Mouse (Mus musculus) kidney, embryonic 16.5 days (tissue): ENCODE results near the gene Utf1. TPM values are rescaled to one million over a fixed set of nuclear protein-coding genes. Genes with fewer than 3 reads are reported as not detected.
A peak's percentile ranks its signal among the peaks of the same experiment; 100 is the strongest.

ENCODE experiments used
- ATAC-seq: fragments of 200-750 bp; cut with Nextera tagmentation; 2 replicates; pipeline ENCODE4 v1.8.0; 2017; ENCODE audit warnings: moderate TSS enrichment; ENCODE audit not compliant: low FRiP score, low TSS enrichment
- H3K27ac ChIP-seq: fragments of 300-500 bp; sonication (generic); 2 replicates; pipeline ENCODE4 v1.5.1; 2014; ENCODE audit warnings: low read length
- H3K27me3 ChIP-seq: fragments of 300-500 bp; sonication (generic); 2 replicates; pipeline ENCODE4 v1.6.1; 2014; ENCODE audit warnings: low read length, control low read depth, mixed read lengths; ENCODE audit not compliant: insufficient read depth
- H3K36me3 ChIP-seq: fragments of 300-500 bp; sonication (generic); 2 replicates; pipeline ENCODE4 v1.6.1; 2014; ENCODE audit warnings: low read length, control low read depth, mixed read lengths; ENCODE audit not compliant: insufficient read depth
- H3K4me1 ChIP-seq: fragments of 300-500 bp; sonication (generic); 2 replicates; pipeline ENCODE4 v1.6.1; 2014; ENCODE audit warnings: low read length, control low read depth, mixed read lengths; ENCODE audit not compliant: insufficient read depth
- H3K4me2 ChIP-seq: fragments of 300-500 bp; sonication (generic); replicated peaks from 2 replicates; pipeline ENCODE4 v1.6.1; 2014; ENCODE audit warnings: low read depth, low read length
- H3K4me3 ChIP-seq: fragments of 300-500 bp; sonication (generic); 2 replicates; pipeline ENCODE4 v1.5.1; 2014; ENCODE audit warnings: mild to moderate bottlenecking, low read length
- H3K9ac ChIP-seq: fragments of 300-500 bp; sonication (generic); replicated peaks from 2 replicates; pipeline ENCODE4 v1.6.1; 2014; ENCODE audit warnings: low read length
- H3K9me3 ChIP-seq: fragments of 300-500 bp; sonication (generic); 2 replicates; pipeline ENCODE4 v1.6.1; 2016; ENCODE audit warnings: low read length, control low read depth
- WGBS: fragments of 180-500 bp; shearing (Covaris S2); extraction: QIAGEN DNeasy Blood & Tissue Kit; methylation state at CpG from one replicate; pipeline ENCODE4 v1.1.7; 2014; 5-methylcytosine and 5-hydroxymethylcytosine counted together
- polyA plus RNA-seq: library from polyadenylated mRNA; unstranded; fragments of >200 nt; fragmentation: Nextera tagmentation; extraction: Ambion mirVana; gene quantifications from 2 replicates; pipeline ENCODE4 v1.2.1, GENCODE M21; 2015

Utf1 gene
- polyA plus RNA-seq, 1 experiment from 2014 or later = 0.21 TPM

- Histone ChIP-seq H3K4me2 (no peak overlapping the region), H3K4me3 (no peak overlapping the region), H3K27me3 (no peaks in the 10 kb centered on the region), H3K27ac (no peak overlapping the region), H3K4me1 (no peaks in the 10 kb centered on the region), H3K9me3 (no peaks in the 10 kb centered on the region), H3K36me3 (no peaks in the 10 kb centered on the region), H3K9ac (no peak overlapping the region)
- 0 out of 2 replicates have a peak, but pooled peaks have one; percentile 53 for ATAC-seq
- 21% methylated on average over 11 of the region's 11 CpGs for WGBS
These were observed 12.9 kb upstream of the Utf1 start for GRCm38 (mm10) chr7:139930732-139931131.

GRCm38 (mm10) chr7:139936705-139937104 lies 6.9 kb upstream of the Utf1 start:
- no peak overlapping the region for H3K27ac ChIP-seq
- no peak overlapping the region for H3K4me2 ChIP-seq
- no peak overlapping the region for H3K9ac ChIP-seq
- ATAC-seq = no peak
- peaks cover 10% of the 10 kb centered on the region for H3K27me3 ChIP-seq
- no peaks in the 10 kb centered on the region for H3K9me3 ChIP-seq
- H3K4me3 ChIP-seq = no peak overlapping the region
- WGBS = 89% methylated on average over 10 of the region's 10 CpGs
- no peaks in the 10 kb centered on the region for H3K4me1 ChIP-seq
- no peaks in the 10 kb centered on the region for H3K36me3 ChIP-seq

- H3K27ac ChIP-seq = no peak overlapping the region
- no peaks in the 10 kb centered on the region for H3K36me3 ChIP-seq
- 71% methylated on average over 3 of the region's 3 CpGs for WGBS
- peaks cover 14% of the 10 kb centered on the region for H3K27me3 ChIP-seq
- H3K4me3 ChIP-seq = no peak overlapping the region
- H3K4me2 ChIP-seq = no peak overlapping the region
- H3K4me1 ChIP-seq = no peaks in the 10 kb centered on the region
- H3K9ac ChIP-seq = no peak overlapping the region
- H3K9me3 ChIP-seq = no peaks in the 10 kb centered on the region
- no peak for ATAC-seq
These were observed 6.5 kb upstream of the Utf1 start for GRCm38 (mm10) chr7:139937138-139937537.

DNA sequence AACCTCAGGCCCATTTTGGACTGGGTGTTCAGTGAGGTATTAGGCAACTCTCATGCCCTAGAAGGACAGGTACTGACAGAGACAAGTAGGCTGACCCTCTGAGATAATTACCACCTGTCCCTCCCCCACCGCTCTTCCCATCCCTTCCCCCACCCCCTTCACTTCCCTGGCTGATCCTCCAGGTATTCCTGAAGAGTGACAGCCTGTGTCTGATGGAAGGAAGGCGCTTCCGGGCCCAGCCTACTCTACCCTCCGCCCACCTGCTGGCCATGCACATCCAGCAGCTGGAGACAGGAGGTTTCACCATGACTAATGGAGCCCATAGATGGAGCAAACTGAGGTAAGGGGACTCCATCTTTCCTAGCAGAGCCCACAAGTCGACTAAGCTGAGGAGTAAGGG lies 5.8 kb upstream of the Utf1 start:
- H3K9me3 ChIP-seq = no peaks in the 10 kb centered on the region
- 65% methylated on average over 5 of the region's 5 CpGs for WGBS

DNA sequence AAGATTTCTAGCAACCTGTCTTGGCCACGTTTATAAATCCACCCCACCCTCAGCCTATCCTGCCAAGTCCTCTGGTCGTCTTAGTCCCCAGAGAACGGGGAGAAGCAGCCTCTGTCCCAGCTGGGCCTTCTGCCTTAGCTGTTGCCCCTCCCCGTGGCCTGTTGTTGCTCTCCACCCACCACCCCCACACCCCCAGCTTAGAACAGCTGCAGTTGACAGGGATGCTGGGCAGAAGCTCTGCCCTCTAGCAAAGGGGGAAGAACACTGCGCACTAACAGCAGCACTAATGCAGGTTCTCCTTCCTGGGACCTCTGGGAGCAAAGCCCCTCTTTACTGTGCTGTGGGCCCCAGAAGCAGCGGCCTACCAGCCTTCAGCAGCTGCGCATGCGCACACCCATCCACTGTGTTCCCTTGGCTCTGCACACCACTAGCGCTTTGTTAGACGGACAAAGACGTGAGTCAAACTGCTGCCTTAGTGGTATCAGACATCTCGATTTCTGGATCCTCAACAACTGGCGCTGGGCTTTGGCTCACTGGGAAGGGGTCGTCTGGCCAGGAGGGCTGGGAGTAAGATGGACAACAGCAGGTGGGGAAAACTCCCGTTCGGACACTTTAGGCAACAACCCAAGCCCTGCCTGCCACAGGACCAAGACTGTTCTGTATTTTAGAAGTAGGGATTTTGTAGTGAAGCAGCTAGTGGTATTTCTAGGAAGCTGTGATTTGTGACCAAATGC lies 2.9 kb upstream of the Utf1 start:
- Histone ChIP-seq H3K27me3 (peaks cover 49% of the 10 kb centered on the region), H3K36me3 (no peaks in the 10 kb centered on the region), H3K27ac (no peak overlapping the region), H3K9ac (no peak overlapping the region), H3K9me3 (no peaks in the 10 kb centered on the region), H3K4me3 (no peak overlapping the region), H3K4me2 (no peak overlapping the region), H3K4me1 (peaks cover 8% of the 10 kb centered on the region; the same call in 1 of the 2 replicates)
- WGBS = 62% methylated on average over 16 of the region's 16 CpGs
- ATAC-seq = no peak

More for the DNA sequence above, 5.8 kb upstream of the Utf1 start:
- H3K9ac ChIP-seq = no peak overlapping the region
- H3K27me3 ChIP-seq = peaks cover 21% of the 10 kb centered on the region
- no peak overlapping the region for H3K27ac ChIP-seq
- H3K4me3 ChIP-seq = no peak overlapping the region
- ATAC-seq = no peak
- H3K36me3 ChIP-seq = no peaks in the 10 kb centered on the region
- H3K4me1 ChIP-seq = no peaks in the 10 kb centered on the region
- no peak overlapping the region for H3K4me2 ChIP-seq

DNA sequence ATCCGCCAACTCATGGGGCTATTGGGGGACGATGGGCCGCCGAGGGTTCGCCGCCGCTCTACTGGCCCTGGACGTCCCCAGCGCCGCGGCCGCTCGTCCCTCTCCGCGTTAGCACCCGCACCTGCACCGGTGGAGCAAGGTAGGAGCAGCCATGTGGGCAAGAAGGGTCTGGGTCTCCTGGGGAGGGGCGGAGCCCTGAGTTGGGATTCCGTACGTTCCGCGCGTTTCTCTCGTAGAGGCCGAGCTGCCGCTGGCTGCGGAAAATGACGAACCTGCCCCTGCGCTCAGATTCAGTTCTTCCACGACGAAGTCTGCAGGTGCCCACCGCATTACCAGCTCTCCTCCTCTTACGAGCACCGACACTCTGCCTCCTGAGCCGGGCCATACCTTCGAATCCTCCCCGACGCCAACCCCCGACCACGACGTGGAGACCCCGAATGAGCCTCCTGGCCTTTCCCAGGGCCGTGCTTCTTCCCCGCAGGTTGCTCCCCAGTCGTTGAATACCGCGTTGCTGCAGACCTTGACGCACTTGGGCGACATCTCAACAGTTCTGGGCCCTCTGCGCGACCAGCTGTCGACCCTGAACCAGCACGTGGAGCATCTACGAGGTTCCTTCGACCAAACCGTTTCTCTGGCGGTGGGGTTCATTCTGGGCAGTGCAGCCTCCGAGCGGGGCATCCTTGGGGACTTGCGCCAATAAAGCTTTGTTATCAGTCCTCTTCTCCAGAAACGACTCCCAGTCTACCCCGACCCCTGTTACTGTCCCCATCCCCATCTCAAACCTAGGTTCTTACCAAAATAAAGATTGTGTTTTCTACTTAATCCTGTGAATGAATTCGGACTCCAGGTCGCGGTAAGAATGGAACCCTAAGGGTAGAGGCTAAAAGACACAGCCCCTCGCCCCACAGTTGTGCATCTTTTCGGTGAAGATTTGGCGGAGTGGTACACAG lies 977 bp downstream of the Utf1 start:
- ATAC-seq = 0 out of 2 replicates have a peak, but pooled peaks have one; percentile 30
- WGBS = 3% methylated on average over 67 of the region's 68 CpGs

DNA sequence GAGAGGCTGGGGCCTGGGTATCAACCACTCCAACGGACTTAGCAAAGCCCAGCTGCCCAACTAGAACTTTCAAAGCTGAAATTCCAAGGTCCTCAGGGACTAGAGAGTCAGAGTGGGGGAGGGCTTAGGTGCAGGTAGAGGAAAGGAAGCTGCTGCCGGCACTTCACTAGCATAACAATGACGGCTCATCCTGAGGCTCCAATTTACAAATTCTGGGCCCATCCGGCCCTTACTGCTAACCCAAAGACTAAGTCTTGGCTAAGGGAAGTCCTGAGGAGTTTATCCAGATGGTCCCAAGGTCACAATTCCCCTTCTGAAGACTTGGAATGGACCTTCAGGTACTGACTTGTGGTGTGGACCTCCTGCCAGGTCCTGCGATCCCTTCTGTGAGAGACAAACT lies 1.9 kb downstream of the Utf1 start:
- Histone ChIP-seq H3K9me3 (no peaks in the 10 kb centered on the region), H3K9ac (no peak overlapping the region), H3K4me1 (peaks cover 8% of the 10 kb centered on the region; the same call in 1 of the 2 replicates), H3K4me2 (no peak overlapping the region), H3K27me3 (peaks cover 64% of the 10 kb centered on the region), H3K36me3 (no peaks in the 10 kb centered on the region), H3K27ac (no peak overlapping the region), H3K4me3 (no peak overlapping the region)
- no peak for ATAC-seq
- 19% methylated on average over 5 of the region's 5 CpGs for WGBS

More for the DNA sequence above, 977 bp downstream of the Utf1 start:
- peaks cover 8% of the 10 kb centered on the region; the same call in 1 of the 2 replicates for H3K4me1 ChIP-seq
- no peak overlapping the region for H3K27ac ChIP-seq
- peak overlapping the region; percentile 52 for H3K4me2 ChIP-seq
- no peaks in the 10 kb centered on the region for H3K36me3 ChIP-seq
- H3K4me3 ChIP-seq = peak overlapping the region; percentile 41
- no peaks in the 10 kb centered on the region for H3K9me3 ChIP-seq
- H3K9ac ChIP-seq = 0 out of 2 replicates have a peak overlapping the region, but pooled peaks have one; percentile 17
- H3K27me3 ChIP-seq = peaks cover 64% of the 10 kb centered on the region

DNA sequence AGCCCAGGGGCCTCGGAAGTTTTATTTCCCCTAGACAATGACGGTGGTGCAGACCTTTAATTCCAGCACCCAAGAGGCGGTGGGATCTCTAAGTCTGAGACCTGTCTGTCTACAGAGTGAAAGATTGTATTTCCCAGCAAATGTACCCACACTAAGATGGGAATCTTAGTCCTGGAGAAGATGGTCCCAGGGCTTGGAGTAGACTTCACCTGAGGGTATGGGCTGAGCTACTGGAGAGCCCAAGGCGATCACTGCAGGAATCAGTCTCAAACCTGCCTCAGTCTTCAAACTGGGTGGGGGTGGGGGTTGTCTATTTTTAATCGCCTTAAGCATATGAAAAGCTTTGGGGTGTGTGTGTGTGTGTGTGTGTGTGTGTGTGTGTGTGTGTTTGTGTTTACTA lies 2.4 kb downstream of the Utf1 start:
- H3K36me3 ChIP-seq = no peaks in the 10 kb centered on the region
- 30% methylated on average over 5 of the region's 5 CpGs for WGBS

GRCm38 (mm10) chr7:139949893-139950282 lies 6.3 kb downstream of the Utf1 start:
- WGBS = under 1% methylated on average over 15 of the region's 15 CpGs
- Histone ChIP-seq H3K27ac (peak overlapping the region; percentile 51), H3K9me3 (no peaks in the 10 kb centered on the region), H3K9ac (peak overlapping the region; percentile 73), H3K4me2 (peak overlapping the region; percentile 91), H3K36me3 (no peaks in the 10 kb centered on the region), H3K27me3 (peaks cover 22% of the 10 kb centered on the region), H3K4me1 (0 out of 2 replicates have a peak, but pooled peaks cover 6% of the 10 kb centered on the region), H3K4me3 (peak overlapping the region; percentile 67)
- peak; percentile 86 for ATAC-seq

More for the DNA sequence above, 2.4 kb downstream of the Utf1 start:
- Histone ChIP-seq H3K4me3 (no peak overlapping the region), H3K27ac (no peak overlapping the region), H3K4me1 (peaks cover 8% of the 10 kb centered on the region; the same call in 1 of the 2 replicates), H3K4me2 (no peak overlapping the region), H3K27me3 (peaks cover 61% of the 10 kb centered on the region), H3K9me3 (no peaks in the 10 kb centered on the region), H3K9ac (no peak overlapping the region)
- ATAC-seq = no peak
